Mouse (Mus musculus) liver, embryonic 15.5 days (tissue): ENCODE measurements around the gene Olfr1472. TPM values are rescaled to one million over a fixed set of nuclear protein-coding genes. Genes with fewer than 3 reads are reported as not detected.
"Not testable (repeated sequence)": the region's sequence is repeated elsewhere in the genome, so short reads cannot be mapped to it uniquely, and the experiment has no call there.

Experiments
- ATAC-seq: fragments of 200-750 bp; cut with Nextera tagmentation; 2 replicates; pipeline ENCODE4 v1.8.0; 2017; ENCODE audit warnings: moderate number of reproducible peaks, mild to moderate bottlenecking, moderate library complexity; ENCODE audit not compliant: insufficient read depth
- H3K27ac ChIP-seq: fragments of 300-500 bp; sonication (generic); replicated peaks from 2 replicates; pipeline ENCODE4 v1.5.1; 2015; ENCODE audit warnings: mild to moderate bottlenecking, inconsistent platforms
- H3K27me3 ChIP-seq: fragments of 300-500 bp; sonication (generic); 2 replicates; pipeline ENCODE4 v1.6.1; 2015; ENCODE audit warnings: mild to moderate bottlenecking, inconsistent platforms
- H3K36me3 ChIP-seq: fragments of 300-500 bp; sonication (generic); replicated peaks from 2 replicates; pipeline ENCODE4 v1.6.1; 2015; ENCODE audit warnings: moderate library complexity, mild to moderate bottlenecking, inconsistent platforms
- H3K4me1 ChIP-seq: fragments of 300-500 bp; sonication (generic); replicated peaks from 2 replicates; pipeline ENCODE4 v1.6.1; 2015; ENCODE audit warnings: inconsistent platforms
- H3K4me2 ChIP-seq: fragments of 300-500 bp; sonication (generic); 2 replicates; pipeline ENCODE4 v1.6.1; 2015; ENCODE audit warnings: moderate library complexity, mild to moderate bottlenecking, inconsistent platforms
- H3K4me3 ChIP-seq: fragments of 300-500 bp; sonication (generic); replicated peaks from 2 replicates; pipeline ENCODE4 v1.5.1; 2015; ENCODE audit warnings: mild to moderate bottlenecking, inconsistent platforms
- H3K9ac ChIP-seq: fragments of 300-500 bp; sonication (generic); 2 replicates; pipeline ENCODE4 v1.6.1; 2015; ENCODE audit warnings: moderate library complexity, mild to moderate bottlenecking, inconsistent platforms
- H3K9me3 ChIP-seq: fragments of 300-500 bp; sonication (generic); replicated peaks from 2 replicates; pipeline ENCODE4 v1.6.1; 2016; ENCODE audit warnings: inconsistent platforms
- WGBS: fragments of 180-500 bp; shearing (Covaris S2); methylation state at CpG from one replicate; pipeline ENCODE4 v1.1.7; 2015; ENCODE audit warnings: mixed read lengths; ENCODE audit not compliant: insufficient replicate concordance; 5-methylcytosine and 5-hydroxymethylcytosine counted together
- polyA plus RNA-seq: library from polyadenylated mRNA; unstranded; fragments of >200 nt; fragmentation: Nextera tagmentation; extraction: Ambion mirVana; gene quantifications from 2 replicates; pipeline ENCODE4 v1.2.1, GENCODE M21; 2015

Gene Olfr1472
- not detected in 2 replicates for polyA plus RNA-seq

DNA sequence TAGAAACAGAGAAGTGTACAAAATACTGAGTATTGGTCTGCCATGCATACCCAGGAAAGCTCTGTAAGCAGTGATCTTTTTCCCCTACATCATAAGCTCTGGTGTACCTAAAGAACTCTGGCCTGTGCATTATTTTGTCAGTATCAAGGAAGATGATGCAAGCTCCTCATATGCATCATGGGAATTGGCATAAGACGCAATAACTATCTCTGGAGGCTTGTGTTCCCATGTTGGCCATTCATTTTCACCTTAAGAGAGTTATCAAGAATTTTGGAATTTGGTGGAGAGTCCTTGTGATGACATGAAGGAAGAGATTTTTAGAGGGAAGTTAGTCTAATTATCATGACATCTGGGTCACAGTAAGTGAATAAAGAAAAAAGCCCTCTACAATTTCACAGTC lies at the start of gene Olfr1472:
Gene Olfr1472 (minus strand): TSS at position 101 of the 400 bp plus-strand sequence.
- H3K27ac ChIP-seq: no peak within 1 kb of the TSS
- no peaks in the 10 kb centered on the region for H3K27me3 ChIP-seq
- WGBS: 61% methylated on average over 1 of the region's 1 CpGs
- no peak for ATAC-seq
- no peak within 1 kb of the TSS for H3K4me2 ChIP-seq
- H3K36me3 ChIP-seq: no peaks in the 10 kb centered on the region
- no peaks in the 10 kb centered on the region for H3K4me1 ChIP-seq
- H3K9ac ChIP-seq: no peak within 1 kb of the TSS
- no peaks in the 10 kb centered on the region for H3K9me3 ChIP-seq
- no peak within 1 kb of the TSS for H3K4me3 ChIP-seq

DNA sequence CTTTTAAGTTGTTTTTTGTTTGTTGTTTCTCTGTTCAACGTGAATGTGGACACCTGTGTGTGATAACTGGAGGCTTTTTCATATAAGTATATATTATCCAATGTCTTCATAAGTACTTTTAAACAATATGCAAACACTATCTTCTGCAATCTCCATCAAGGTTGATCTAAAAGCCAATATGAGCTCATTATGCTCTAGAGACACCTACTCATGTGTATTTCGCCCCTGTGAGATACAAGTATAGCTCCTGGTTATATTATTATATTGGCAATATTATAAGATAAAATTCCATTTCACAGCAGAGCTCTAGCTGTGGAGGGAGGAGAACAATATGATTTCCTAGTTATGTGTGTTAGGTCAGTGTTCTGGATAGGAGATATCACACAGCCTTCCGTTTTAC lies 44.4 kb upstream of the Olfr1472 start, which contains the start of gene Olfr1477:
Gene Olfr1477 (plus strand): TSS at position 301 of the 400 bp plus-strand sequence.
- Histone ChIP-seq H3K9ac (no peak within 1 kb of the TSS), H3K4me2 (no peak within 1 kb of the TSS), H3K9me3 (0 out of 2 replicates have a peak, but pooled peaks cover 2% of the 10 kb centered on the region), H3K4me3 (no peak within 1 kb of the TSS), H3K4me1 (no peaks in the 10 kb centered on the region), H3K27ac (no peak within 1 kb of the TSS), H3K27me3 (no peaks in the 10 kb centered on the region), H3K36me3 (no peaks in the 10 kb centered on the region)
- WGBS: 44% methylated on average over 3 of the region's 3 CpGs
- no peak for ATAC-seq

DNA sequence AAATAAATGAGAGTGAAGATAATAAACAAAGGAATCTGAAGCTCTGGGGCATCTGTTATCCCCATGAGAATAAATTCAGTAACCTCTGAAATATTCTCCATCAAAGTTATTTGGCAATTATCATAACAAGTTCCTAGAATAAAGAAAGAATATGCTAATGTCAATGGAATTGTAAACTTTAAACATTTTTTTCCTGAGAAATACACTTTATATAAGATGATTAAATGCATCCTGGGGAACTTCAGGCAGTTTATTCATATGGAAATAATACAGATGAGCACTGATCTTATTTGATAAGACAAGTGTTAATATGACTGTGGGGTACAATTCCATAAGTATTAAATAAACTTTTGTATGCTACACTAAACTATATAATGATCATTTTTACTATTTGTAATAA lies 24.2 kb upstream of the Olfr1472 start, which contains the start of gene Olfr1475:
Gene Olfr1475 (minus strand): TSS at position 101 of the 400 bp plus-strand sequence.
- Histone ChIP-seq H3K4me1 (no peaks in the 10 kb centered on the region), H3K4me3 (no peak within 1 kb of the TSS), H3K4me2 (no peak within 1 kb of the TSS), H3K9ac (no peak within 1 kb of the TSS), H3K36me3 (no peaks in the 10 kb centered on the region), H3K9me3 (no peaks in the 10 kb centered on the region), H3K27me3 (no peaks in the 10 kb centered on the region), H3K27ac (no peak within 1 kb of the TSS)
- no peak for ATAC-seq

DNA sequence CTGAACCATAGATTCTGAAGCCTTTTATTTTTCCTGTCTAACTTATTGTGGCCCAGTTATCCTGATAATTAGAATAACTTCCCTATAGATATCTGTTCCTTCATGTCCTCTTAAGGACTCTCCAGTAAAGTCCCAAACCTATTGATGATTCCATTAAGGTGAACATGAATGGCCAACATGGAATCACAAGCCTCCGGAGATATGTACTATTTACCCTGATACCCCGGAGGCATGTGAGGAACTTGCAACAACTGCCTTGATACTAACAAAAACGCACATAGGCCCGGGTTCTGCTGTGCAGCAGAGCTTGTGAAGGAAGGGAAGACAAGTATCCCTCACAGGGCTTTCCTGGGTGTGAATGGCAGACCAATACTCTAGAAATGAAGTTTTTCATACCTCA lies 13.4 kb upstream of the Olfr1472 start, which contains the start of gene Olfr1474:
Gene Olfr1474 (plus strand): TSS at position 301 of the 400 bp plus-strand sequence.
- not testable (repeated sequence) for H3K4me3 ChIP-seq, H3K9ac ChIP-seq, ATAC-seq, H3K27me3 ChIP-seq, H3K4me1 ChIP-seq, H3K27ac ChIP-seq, H3K36me3 ChIP-seq, H3K9me3 ChIP-seq, H3K4me2 ChIP-seq
- WGBS: 68% methylated on average over 4 of the region's 4 CpGs

DNA sequence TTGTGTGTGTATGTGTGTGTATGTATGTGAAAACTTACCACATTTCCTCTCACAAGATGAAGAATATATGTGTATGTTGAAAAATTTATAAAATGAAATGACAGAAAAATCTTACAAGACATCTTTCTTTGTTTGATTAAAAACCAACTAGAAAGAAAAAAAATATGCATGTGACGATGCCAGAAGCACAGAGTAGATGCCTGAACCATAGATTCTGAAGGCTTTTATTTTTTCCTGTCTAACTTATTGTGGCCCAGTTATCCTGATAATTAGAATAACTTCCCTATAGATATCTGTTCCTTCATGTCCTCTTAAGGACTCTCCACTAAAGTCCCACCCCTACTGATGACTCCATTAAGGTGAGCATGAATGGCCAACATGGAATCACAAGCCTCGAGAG lies 12.8 kb downstream of the Olfr1472 start, which contains the start of gene Olfr1471:
Gene Olfr1471 (plus strand): TSS at position 301 of the 400 bp plus-strand sequence.
- H3K9ac ChIP-seq, H3K27ac ChIP-seq, H3K4me1 ChIP-seq, H3K27me3 ChIP-seq, H3K9me3 ChIP-seq, H3K4me3 ChIP-seq, H3K36me3 ChIP-seq, H3K4me2 ChIP-seq, ATAC-seq: not testable (repeated sequence)
- 33% methylated on average over 2 of the region's 2 CpGs for WGBS

DNA sequence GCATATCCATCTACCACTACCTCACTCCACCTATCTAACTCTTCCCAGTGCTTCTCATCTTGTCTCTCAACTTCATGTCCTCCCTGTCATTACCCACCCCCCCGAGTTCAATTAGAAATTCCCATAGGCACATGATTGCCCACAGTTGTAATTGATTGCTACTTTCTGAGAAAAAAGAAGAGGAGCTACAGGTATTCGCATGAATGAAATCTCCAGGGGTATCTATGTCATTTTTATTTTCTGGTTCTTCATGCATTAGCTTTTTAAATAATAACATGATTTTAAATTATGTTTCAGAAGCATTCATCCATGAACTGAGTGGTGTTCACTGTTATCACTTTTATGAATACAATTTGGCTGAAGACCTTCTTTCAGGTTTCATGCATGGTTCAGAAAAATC lies 48.3 kb downstream of the Olfr1472 start, which contains the start of gene Olfr1469:
Gene Olfr1469 (plus strand): TSS at position 301 of the 400 bp plus-strand sequence.
- H3K36me3 ChIP-seq: no peaks in the 10 kb centered on the region
- WGBS: 40% methylated on average over 2 of the region's 2 CpGs
- H3K9me3 ChIP-seq: no peaks in the 10 kb centered on the region
- H3K27ac ChIP-seq: no peak within 1 kb of the TSS
- H3K27me3 ChIP-seq: no peaks in the 10 kb centered on the region
- H3K9ac ChIP-seq: no peak within 1 kb of the TSS
- no peak for ATAC-seq
- H3K4me2 ChIP-seq: no peak within 1 kb of the TSS
- H3K4me1 ChIP-seq: no peaks in the 10 kb centered on the region
- H3K4me3 ChIP-seq: no peak within 1 kb of the TSS

Other genes starting within 250 kb of the Olfr1472 start
- not detected in 2 replicates for gene Olfr1463, start 224.8 kb downstream of the Olfr1472 start, polyA plus RNA-seq
- gene Olfr1465, start 140.5 kb downstream of the Olfr1472 start, polyA plus RNA-seq: not detected in 2 replicates
- not detected in 2 replicates for gene Olfr1466, start 117.2 kb downstream of the Olfr1472 start, polyA plus RNA-seq
- gene Olfr1467, start 93.8 kb downstream of the Olfr1472 start, polyA plus RNA-seq: not detected in 2 replicates
- not detected in 2 replicates for gene Olfr1469, start 48.2 kb downstream of the Olfr1472 start, polyA plus RNA-seq
- gene Olfr1471, start 12.7 kb downstream of the Olfr1472 start, polyA plus RNA-seq: not detected in 2 replicates
- not detected in 2 replicates for gene Olfr1474, start 13.5 kb upstream of the Olfr1472 start, polyA plus RNA-seq
- not detected in 2 replicates for gene Olfr1475, start 24.1 kb upstream of the Olfr1472 start, polyA plus RNA-seq
- not detected in 2 replicates for gene Olfr1477, start 44.5 kb upstream of the Olfr1472 start, polyA plus RNA-seq
- gene Olfr1480, start 71.8 kb upstream of the Olfr1472 start, polyA plus RNA-seq: not detected in 2 replicates
- not detected in 2 replicates for gene Olfr1484, start 127.4 kb upstream of the Olfr1472 start, polyA plus RNA-seq
- gene Olfr1487, start 161.3 kb upstream of the Olfr1472 start, polyA plus RNA-seq: not detected in 2 replicates
- gene Olfr1489, start 175.5 kb upstream of the Olfr1472 start, polyA plus RNA-seq: not detected in 2 replicates
- not detected in 2 replicates for gene Olfr1490, start 195.0 kb upstream of the Olfr1472 start, polyA plus RNA-seq
- gene Olfr1491, start 241.2 kb upstream of the Olfr1472 start, polyA plus RNA-seq: not detected in 2 replicates